Mouse (Mus musculus): ENCODE results near the gene Ddx42. TPM values are rescaled to one million over a fixed set of nuclear protein-coding genes. Genes with fewer than 3 reads are reported as not detected.

Ddx42 gene
- polyA plus RNA-seq (2016; fragmentation: Nextera tagmentation; extraction: Ambion mirVana), result 94.9 and 108 TPM in 2 replicates

DNA sequence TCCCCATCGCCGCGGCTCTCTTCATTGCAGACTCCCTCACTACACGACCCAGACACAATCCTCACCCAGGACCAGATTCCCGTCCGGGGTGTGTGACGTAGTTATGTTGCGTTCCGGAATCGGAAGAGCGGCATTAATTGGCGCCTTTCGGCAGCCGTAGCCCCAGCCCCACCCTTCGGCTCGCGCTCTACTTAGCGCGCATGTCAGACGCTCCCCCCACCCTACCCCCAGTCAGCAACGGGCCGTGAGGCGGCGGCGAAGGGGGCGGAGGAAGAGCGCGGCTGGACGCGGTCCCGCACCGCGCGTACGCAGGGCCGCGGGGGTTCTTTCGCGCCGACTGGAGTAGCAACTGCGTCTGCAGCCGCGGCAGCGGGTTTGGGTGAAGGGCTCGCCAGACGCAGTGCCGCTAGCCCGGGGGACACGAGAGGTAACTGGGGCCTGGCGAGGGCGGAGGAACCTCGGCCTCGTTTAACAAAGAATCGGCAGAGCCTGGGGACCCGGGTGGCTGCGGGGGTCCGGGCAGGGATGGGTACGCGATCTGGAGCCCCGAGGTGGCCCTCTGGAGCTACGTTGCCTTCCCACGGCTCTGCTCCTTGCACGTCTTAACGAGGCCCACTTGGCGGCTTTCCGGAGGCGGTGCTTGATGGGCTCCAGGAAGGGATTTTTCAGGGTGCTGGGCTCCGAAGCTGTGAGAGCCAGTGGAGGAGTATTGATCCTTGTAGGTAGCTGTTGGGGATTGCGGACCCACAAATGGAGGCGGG is at the start of gene Ddx42:
TSS of gene Ddx42 (plus strand) at position 197 of the 761 bp plus-strand sequence.
- Histone ChIP-seq H3K27ac (peak within 1 kb of the TSS; percentile 93), H3K27me3 (ENCODE audit: low read depth, poor library complexity, severe bottlenecking) (no peaks in the 10 kb centered on the region), H3K9me3 (replicated peaks) (no peaks in the 10 kb centered on the region), H3K36me3 (peaks cover 32% of the 10 kb centered on the region), H3K4me3 (peak within 1 kb of the TSS; percentile 74), H3K4me1 (peaks cover 22% of the 10 kb centered on the region)
- peak; percentile 90 for DNase-seq (ENCODE audit: low spot score)
- WGBS, result under 1% methylated on average over 70 of the region's 70 CpGs

DNA sequence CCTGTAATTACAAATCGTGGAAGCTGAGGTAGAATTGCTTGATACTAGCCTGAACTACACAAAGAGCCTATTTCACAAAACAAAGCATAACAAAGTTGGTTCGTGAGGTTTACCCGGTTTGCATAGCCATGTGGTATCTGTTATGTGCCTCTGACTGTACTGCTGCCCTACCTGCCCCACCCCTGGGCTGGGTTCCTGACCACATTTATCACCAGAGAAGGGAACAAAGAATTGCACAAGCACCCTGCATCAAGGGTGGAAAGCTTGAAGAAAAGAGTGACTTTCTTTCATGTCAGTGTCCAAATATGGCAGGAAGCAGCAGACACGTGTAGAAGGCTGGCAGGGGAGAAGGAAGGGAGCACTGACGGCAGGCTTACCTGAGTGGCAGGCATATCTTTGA is 49.3 kb upstream of the Ddx42 start:
- H3K9me3 ChIP-seq (replicated peaks), result no peaks in the 10 kb centered on the region
- no peaks in the 10 kb centered on the region for H3K27me3 ChIP-seq (ENCODE audit: low read depth, poor library complexity, severe bottlenecking)
- H3K27ac ChIP-seq, result no peak overlapping the region
- no peak overlapping the region for H3K4me3 ChIP-seq
- no peak for DNase-seq (ENCODE audit: low spot score)
- 88% methylated on average over 5 of the region's 5 CpGs for WGBS
- peaks cover 86% of the 10 kb centered on the region for H3K36me3 ChIP-seq
- H3K4me1 ChIP-seq, result no peaks in the 10 kb centered on the region

DNA sequence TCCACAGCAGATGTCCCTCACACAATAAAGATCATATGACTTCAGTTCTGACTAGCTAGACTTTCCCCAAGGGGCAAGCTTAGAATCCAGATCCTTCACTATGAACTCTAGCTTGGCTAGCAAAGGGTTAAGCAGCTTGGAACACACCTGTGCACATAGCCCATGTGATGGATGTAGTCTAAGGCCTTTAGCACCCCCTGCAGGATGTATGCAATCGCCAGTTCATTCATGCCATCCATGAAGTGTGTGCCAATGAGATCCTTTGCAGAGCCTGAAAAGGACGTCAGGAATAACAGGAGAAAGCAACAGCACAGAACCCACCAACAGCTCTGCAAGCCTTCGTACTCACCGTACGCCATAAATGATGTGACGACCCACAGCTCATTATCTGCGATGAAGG is 45.9 kb upstream of the Ddx42 start:
- Histone ChIP-seq H3K4me1 (0 out of 2 replicates have a peak, but pooled peaks cover 6% of the 10 kb centered on the region), H3K36me3 (peaks cover 65% of the 10 kb centered on the region), H3K27me3 (ENCODE audit: low read depth, poor library complexity, severe bottlenecking) (no peaks in the 10 kb centered on the region), H3K27ac (no peak overlapping the region), H3K9me3 (replicated peaks) (no peaks in the 10 kb centered on the region), H3K4me3 (no peak overlapping the region)
- 82% methylated on average over 7 of the region's 7 CpGs for WGBS
- DNase-seq (ENCODE audit: low spot score), result no peak

DNA sequence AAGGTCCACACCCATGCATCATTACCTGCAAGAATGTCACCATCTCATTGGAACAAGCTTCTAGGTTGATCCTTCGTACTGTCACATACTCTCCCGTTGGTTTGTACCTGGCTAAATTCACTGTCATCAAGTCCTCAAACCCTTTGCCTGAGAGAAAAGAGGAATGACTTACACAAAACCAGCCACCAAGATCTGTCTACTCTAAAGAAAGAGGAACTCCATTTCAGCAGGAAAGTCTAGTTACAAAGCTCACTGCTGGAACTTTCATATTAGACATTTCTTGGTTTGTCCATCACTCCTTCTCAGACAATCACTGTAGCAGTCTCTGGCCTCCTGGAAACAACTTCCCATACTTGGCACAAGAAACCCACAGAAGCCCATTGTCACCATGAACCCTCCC is 43.5 kb upstream of the Ddx42 start:
- 84% methylated on average over 2 of the region's 2 CpGs for WGBS
- Histone ChIP-seq H3K27me3 (ENCODE audit: low read depth, poor library complexity, severe bottlenecking) (no peaks in the 10 kb centered on the region), H3K4me3 (no peak overlapping the region), H3K36me3 (peaks cover 42% of the 10 kb centered on the region), H3K4me1 (0 out of 2 replicates have a peak, but pooled peaks cover 6% of the 10 kb centered on the region), H3K9me3 (replicated peaks) (no peaks in the 10 kb centered on the region), H3K27ac (no peak overlapping the region)
- no peak for DNase-seq (ENCODE audit: low spot score)

DNA sequence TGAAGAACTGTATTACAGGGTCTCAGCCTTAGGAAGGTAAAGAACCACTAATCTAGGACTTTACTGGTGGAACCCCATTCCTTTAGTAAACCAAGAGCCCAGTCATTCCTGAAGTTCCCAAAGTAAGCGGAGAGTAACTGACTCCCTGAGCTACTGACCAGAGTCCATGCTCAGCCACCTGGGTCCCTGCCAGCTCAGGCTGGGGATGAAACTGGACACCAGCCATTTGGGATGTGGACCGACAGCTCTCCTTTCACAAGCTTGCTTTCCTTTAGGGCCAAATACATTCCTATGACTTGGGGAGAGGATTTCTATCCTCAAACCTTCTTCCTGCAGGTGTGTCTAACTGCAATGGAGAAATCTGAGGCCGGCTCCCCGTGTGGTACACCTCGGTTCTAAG is 42.4 kb upstream of the Ddx42 start:
- Histone ChIP-seq H3K27ac (no peak overlapping the region), H3K4me3 (no peak overlapping the region), H3K9me3 (replicated peaks) (no peaks in the 10 kb centered on the region), H3K36me3 (peaks cover 36% of the 10 kb centered on the region), H3K27me3 (ENCODE audit: low read depth, poor library complexity, severe bottlenecking) (no peaks in the 10 kb centered on the region), H3K4me1 (peaks cover 10% of the 10 kb centered on the region; the same call in 1 of the 2 replicates)
- no peak for DNase-seq (ENCODE audit: low spot score)
- 82% methylated on average over 5 of the region's 5 CpGs for WGBS

DNA sequence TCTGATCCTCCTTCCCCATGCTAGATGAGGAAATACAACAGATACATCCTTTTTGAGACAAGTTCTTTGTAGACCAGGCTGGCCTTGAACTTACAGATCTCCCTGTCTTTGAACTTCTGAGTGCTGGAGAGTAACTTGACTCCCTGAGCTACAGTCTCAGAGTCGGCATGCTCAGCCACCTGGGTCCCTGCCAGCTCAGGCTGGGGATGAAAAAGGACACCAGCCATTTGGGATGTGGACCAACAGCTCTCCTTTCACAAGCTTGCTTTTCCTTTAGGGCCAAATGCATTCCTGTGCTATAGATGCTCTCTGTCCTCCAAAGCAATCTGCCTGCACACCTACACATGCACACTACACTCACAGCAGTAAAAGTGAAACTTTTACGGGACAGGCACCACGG is 41.6 kb upstream of the Ddx42 start:
- no peaks in the 10 kb centered on the region for H3K9me3 ChIP-seq (replicated peaks)
- no peaks in the 10 kb centered on the region for H3K27me3 ChIP-seq (ENCODE audit: low read depth, poor library complexity, severe bottlenecking)
- no peak overlapping the region for H3K27ac ChIP-seq
- H3K36me3 ChIP-seq, result peaks cover 31% of the 10 kb centered on the region
- WGBS, result 64% methylated on average over 3 of the region's 3 CpGs
- H3K4me1 ChIP-seq, result peaks cover 10% of the 10 kb centered on the region; the same call in 1 of the 2 replicates
- H3K4me3 ChIP-seq, result no peak overlapping the region
- DNase-seq (ENCODE audit: low spot score), result no peak

DNA sequence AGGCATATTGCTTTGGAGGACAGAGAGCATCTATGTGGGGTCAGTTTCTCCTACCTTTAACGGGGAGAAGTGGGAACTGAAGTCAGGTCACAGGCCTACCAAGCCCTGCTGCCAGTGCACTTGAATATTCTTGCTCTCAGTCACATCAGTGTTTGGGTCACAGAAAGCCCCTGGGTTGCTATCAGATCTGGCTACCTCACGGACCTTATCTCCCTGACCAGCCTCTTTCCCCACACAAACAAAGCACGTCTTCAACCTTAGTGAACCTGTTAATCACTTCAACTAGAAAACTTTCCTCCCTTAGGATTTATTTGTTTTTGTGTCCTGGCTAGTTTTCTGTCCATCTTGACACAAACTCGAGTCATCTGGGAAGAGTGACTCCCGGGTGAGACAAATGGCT is 40.4 kb upstream of the Ddx42 start:
- peaks cover 27% of the 10 kb centered on the region for H3K36me3 ChIP-seq
- H3K4me3 ChIP-seq, result no peak overlapping the region
- peaks cover 10% of the 10 kb centered on the region; the same call in 1 of the 2 replicates for H3K4me1 ChIP-seq
- DNase-seq (ENCODE audit: low spot score), result no peak
- H3K9me3 ChIP-seq (replicated peaks), result no peaks in the 10 kb centered on the region
- no peak overlapping the region for H3K27ac ChIP-seq
- H3K27me3 ChIP-seq (ENCODE audit: low read depth, poor library complexity, severe bottlenecking), result no peaks in the 10 kb centered on the region
- WGBS, result 87% methylated on average over 5 of the region's 5 CpGs

DNA sequence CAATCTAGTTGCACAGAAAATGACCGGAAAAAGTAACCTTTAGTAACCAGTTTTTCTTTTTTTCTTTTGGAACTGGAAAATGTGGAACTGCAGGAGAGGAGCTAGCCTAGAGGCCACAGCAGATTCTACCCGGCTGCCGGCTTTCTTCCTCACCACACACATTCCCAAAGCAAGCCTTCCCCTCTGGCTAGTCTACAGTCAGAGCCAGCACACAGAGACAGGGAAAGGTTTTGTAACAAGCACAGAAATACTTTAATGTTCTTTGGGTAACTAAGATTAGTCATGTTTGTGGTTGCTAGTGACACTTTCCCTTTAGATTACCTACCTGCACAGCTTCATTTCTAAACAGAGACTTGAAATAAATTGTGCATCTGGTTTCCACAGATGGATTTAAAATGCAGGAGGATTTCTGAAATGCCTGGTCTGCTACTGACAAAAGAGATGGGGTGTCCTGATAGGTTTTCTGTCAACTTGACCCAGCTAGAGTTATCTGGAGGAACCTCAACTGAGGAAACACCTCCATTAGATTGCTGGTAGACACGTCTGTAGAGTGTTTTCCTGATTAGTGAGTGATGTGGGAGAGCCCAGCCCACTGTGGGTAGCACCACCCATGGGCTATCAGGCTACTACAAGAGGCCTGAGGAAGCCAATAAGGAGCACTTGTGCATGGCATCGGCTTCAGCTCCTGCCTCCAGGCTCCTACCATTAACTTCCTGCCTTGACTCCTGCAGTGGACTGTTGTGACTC is 38.5 kb upstream of the Ddx42 start:
- no peak for DNase-seq (ENCODE audit: low spot score)
- Histone ChIP-seq H3K4me1 (peaks cover 10% of the 10 kb centered on the region; the same call in 1 of the 2 replicates), H3K4me3 (no peak overlapping the region), H3K36me3 (peaks cover 25% of the 10 kb centered on the region), H3K27ac (no peak overlapping the region), H3K9me3 (replicated peaks) (no peaks in the 10 kb centered on the region), H3K27me3 (ENCODE audit: low read depth, poor library complexity, severe bottlenecking) (no peaks in the 10 kb centered on the region)
- 81% methylated on average over 5 of the region's 5 CpGs for WGBS

DNA sequence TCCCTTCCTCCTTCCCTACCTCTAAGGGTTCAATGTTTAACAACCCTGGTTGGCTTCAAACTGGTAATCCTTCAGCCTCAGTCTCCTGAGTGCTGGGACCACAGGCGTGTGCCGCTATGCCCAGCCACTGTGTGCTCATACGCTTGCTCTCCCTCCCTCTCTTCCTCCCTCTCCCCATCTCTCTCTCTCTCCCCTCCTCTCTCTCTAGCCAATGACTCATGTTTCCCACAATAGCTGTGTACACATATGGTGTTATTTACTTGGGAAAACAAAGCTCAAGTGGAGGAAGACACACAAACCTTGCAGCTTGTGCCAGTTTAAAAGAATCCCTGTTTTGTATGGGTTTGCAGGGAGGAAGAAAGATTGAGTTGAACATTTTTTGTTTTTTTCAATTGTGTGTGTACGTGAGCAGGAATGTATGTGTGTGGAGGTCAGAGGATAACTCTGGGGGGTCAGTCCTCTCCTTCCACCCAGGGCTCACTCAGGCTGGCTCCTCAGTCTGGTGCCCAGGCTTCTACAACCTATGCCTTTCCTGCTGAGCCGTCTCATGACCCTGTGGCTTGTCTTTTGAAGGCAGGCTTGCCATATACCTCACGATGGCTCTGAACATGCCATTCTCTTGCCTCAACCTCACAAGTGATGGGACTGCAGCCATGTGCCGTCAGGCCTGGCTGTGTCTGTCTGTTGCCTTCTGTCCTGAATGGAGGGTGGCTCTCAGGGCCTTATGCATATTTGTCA is 36.8 kb upstream of the Ddx42 start:
- Histone ChIP-seq H3K4me3 (no peak overlapping the region), H3K27ac (no peak overlapping the region), H3K4me1 (peaks cover 8% of the 10 kb centered on the region; the same call in 1 of the 2 replicates), H3K36me3 (peaks cover 28% of the 10 kb centered on the region), H3K9me3 (replicated peaks) (no peaks in the 10 kb centered on the region), H3K27me3 (ENCODE audit: low read depth, poor library complexity, severe bottlenecking) (no peaks in the 10 kb centered on the region)
- WGBS, result 84% methylated on average over 7 of the region's 7 CpGs
- no peak for DNase-seq (ENCODE audit: low spot score)

DNA sequence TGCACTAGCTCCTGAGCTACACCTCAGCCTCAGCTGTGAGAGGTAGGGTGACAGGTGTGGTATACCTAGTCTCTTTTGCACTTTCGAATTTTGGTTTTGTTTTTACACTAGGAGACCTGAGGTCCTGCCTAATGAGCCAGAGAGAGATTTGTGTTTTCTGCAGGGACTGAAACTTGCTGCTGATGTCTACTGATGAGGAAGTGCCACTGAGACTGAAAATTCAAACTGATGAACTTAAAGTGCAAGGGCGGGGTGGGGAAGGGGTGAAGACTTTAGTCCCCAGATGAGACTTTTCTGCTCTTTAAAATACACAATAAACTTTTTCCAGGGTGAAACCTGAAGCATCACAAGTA is 36.3 kb upstream of the Ddx42 start:
- Histone ChIP-seq H3K9me3 (replicated peaks) (no peaks in the 10 kb centered on the region), H3K27me3 (ENCODE audit: low read depth, poor library complexity, severe bottlenecking) (no peaks in the 10 kb centered on the region), H3K27ac (no peak overlapping the region), H3K4me1 (peaks cover 4% of the 10 kb centered on the region; the same call in 1 of the 2 replicates), H3K36me3 (peaks cover 28% of the 10 kb centered on the region), H3K4me3 (no peak overlapping the region)
- 92% methylated on average over 2 of the region's 2 CpGs for WGBS
- DNase-seq (ENCODE audit: low spot score), result no peak

DNA sequence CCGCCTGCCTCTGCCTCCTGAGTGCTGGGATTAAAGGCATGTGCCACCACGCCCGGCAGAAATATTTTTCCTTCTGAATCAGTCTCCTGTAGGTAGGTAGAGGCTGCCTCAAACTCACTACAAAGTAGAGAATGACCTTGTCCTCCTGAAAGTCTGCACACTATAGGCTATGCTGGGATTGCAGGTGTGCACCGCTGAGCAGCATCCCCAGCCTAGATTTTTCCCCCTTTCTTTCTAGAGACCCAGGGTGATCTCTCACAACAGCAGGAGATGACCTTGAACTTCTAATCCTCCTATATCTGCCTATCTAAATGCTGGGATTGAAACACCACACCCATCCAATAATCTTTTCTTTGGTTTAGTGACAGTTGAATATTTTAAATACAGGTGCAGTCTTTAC is 29.4 kb upstream of the Ddx42 start:
- WGBS, result 85% methylated on average over 4 of the region's 4 CpGs

DNA sequence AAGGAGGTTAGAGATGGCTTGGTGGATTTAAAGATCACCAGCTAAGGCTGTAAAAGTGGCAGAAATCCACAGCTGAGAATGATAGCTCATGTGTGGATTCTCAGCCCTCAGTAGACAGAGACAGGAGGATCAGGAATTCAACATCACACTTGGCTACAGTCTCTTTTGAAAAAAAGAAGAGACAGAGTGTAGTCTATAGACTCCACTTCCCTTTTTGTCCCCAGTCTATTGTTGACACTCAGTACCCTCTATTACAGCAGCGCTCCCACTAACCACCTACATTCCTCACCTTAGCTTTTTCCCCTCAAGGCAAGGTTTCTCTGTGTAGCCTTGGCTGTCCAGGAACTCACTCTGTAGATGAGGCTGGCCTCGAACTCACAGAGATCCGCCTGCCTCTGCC is 25.0 kb upstream of the Ddx42 start:
- 93% methylated on average over 3 of the region's 3 CpGs for WGBS
- Histone ChIP-seq H3K27ac (no peak overlapping the region), H3K4me3 (no peak overlapping the region), H3K36me3 (peaks cover 6% of the 10 kb centered on the region), H3K27me3 (ENCODE audit: low read depth, poor library complexity, severe bottlenecking) (no peaks in the 10 kb centered on the region), H3K4me1 (peaks cover 13% of the 10 kb centered on the region), H3K9me3 (replicated peaks) (no peaks in the 10 kb centered on the region)
- no peak for DNase-seq (ENCODE audit: low spot score)

More for the DNA sequence above, 29.4 kb upstream of the Ddx42 start:
- Histone ChIP-seq H3K27me3 (ENCODE audit: low read depth, poor library complexity, severe bottlenecking) (no peaks in the 10 kb centered on the region), H3K27ac (no peak overlapping the region), H3K4me3 (no peak overlapping the region), H3K9me3 (replicated peaks) (no peaks in the 10 kb centered on the region), H3K4me1 (peaks cover 2% of the 10 kb centered on the region), H3K36me3 (peaks cover 20% of the 10 kb centered on the region)
- DNase-seq (ENCODE audit: low spot score), result no peak

DNA sequence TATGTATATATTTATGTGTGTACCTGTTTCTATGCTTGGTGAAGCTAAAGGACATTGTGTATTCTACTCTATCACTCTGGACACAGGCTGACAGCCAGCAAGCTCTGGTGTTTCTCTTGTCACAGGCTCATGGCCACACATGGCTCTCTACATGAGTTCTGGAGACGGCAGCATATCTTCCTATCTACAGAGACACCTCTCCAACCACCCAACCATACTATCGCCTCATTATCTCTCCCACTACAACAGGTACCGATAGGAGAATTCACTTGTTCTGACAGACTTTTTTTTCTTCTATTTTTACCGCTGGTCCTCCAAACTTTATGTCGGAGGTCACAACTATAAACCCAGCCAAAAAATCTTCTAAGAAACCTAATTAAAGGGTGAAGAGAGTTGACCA is 24.5 kb upstream of the Ddx42 start:
- WGBS, result 88% methylated on average over 5 of the region's 5 CpGs
- Histone ChIP-seq H3K9me3 (replicated peaks) (no peaks in the 10 kb centered on the region), H3K4me1 (peaks cover 13% of the 10 kb centered on the region), H3K36me3 (peaks cover 11% of the 10 kb centered on the region), H3K27ac (no peak overlapping the region), H3K4me3 (peak overlapping the region; percentile 85), H3K27me3 (ENCODE audit: low read depth, poor library complexity, severe bottlenecking) (no peaks in the 10 kb centered on the region)
- DNase-seq (ENCODE audit: low spot score), result no peak
